Comparison of ENCODE assay signal across 13 mouse cellular contexts in genomic region chr2:57223288-57224026, GRCm38 (mm10). TPM values are rescaled to one million over a fixed set of nuclear protein-coding genes. Genes with fewer than 3 reads are reported as not detected.
DNase-seq lines count a peak whose midpoint lies in the region; ATAC-seq and TF ChIP-seq lines count a peak whose summit lies in the region.
"Had no signal": no experiment of that assay in that cellular context is flagged by ENCODE, and none has a peak within 500 bp of the region (broad histone marks: within the 10 kb centered on the region; RNA-seq: fewer than 3 reads in every experiment).

No protein-coding gene starts in this region.

- H3K27me3 ChIP-seq in kidney, embryonic 14.5 days (ENCODE audit: control insufficient read depth, insufficient read depth, low read length) = no peaks in the 10 kb centered on the region
- 0 out of 2 replicates have a peak, but pooled peaks cover 2% of the 10 kb centered on the region for H3K27me3 ChIP-seq in G1E (ENCODE audit: insufficient read depth, low read length)
- no peaks in the 10 kb centered on the region for H3K27me3 ChIP-seq in intestine, embryonic 15.5 days (replicated peaks)

- TF ChIP-seq CTCF in G1E (IDR thresholded peaks at IDR 0.05; ENCODE audit: low read depth, low read length) = no peak

- no peaks in the 10 kb centered on the region for H3K4me1 ChIP-seq in kidney, embryonic 14.5 days (ENCODE audit: control insufficient read depth, insufficient read depth, low read length)
- H3K4me1 ChIP-seq in G1E (ENCODE audit: insufficient read depth, low read depth, low read length) = peaks cover 28% of the 10 kb centered on the region
- H3K4me1 ChIP-seq in intestine, embryonic 15.5 days (replicated peaks) = no peaks in the 10 kb centered on the region
- H3K4me1 ChIP-seq: hindbrain, embryonic 10.5 days; neural tube, embryonic 13.5 days had no signal

- 88% methylated on average over 3 of the region's 3 CpGs for WGBS in kidney, embryonic 14.5 days
- 77% methylated on average over 3 of the region's 3 CpGs for WGBS in intestine, embryonic 15.5 days

- no peak overlapping the region for H3K4me2 ChIP-seq in kidney, embryonic 14.5 days (replicated peaks; ENCODE audit: low read depth, low read length)
- no peak overlapping the region for H3K4me2 ChIP-seq in intestine, embryonic 15.5 days (replicated peaks)
- H3K4me2 ChIP-seq: neural tube, embryonic 13.5 days had no signal

- H3K9ac ChIP-seq in kidney, embryonic 14.5 days (ENCODE audit: low read depth, low read length) = no peak overlapping the region
- no peak overlapping the region for H3K9ac ChIP-seq in intestine, embryonic 15.5 days
- H3K9ac ChIP-seq: neural tube, embryonic 13.5 days had no signal

- 0 out of 2 replicates have a peak, but pooled peaks have one; percentile 39 for ATAC-seq in kidney, embryonic 14.5 days (ENCODE audit: low FRiP score, low TSS enrichment)
- peak; percentile 45; the same call in 1 of the 2 replicates for ATAC-seq in G1E (ENCODE audit: extremely low read depth, insufficient number of reproducible peaks, low FRiP score, poor library complexity, severe bottlenecking)
- peak; percentile 84 for ATAC-seq in intestine, embryonic 15.5 days
- ATAC-seq in megakaryocyte progenitor cell, adult 5-6 weeks (replicated peaks; ENCODE audit: poor library complexity) = peak; percentile 80

- H3K9me3 ChIP-seq in kidney, embryonic 14.5 days (ENCODE audit: control insufficient read depth, low read length) = no peaks in the 10 kb centered on the region
- no peaks in the 10 kb centered on the region for H3K9me3 ChIP-seq in G1E (replicated peaks)
- H3K9me3 ChIP-seq in intestine, embryonic 15.5 days = no peaks in the 10 kb centered on the region
- H3K9me3 ChIP-seq: hindbrain, embryonic 10.5 days; neural tube, embryonic 13.5 days had no signal

- no peak overlapping the region for H3K4me3 ChIP-seq in kidney, embryonic 14.5 days (ENCODE audit: low read length)
- H3K4me3 ChIP-seq in G1E (ENCODE audit: low read depth, low read length) = no peak overlapping the region
- no peak overlapping the region for H3K4me3 ChIP-seq in intestine, embryonic 15.5 days (replicated peaks)
- H3K4me3 ChIP-seq: hindbrain, embryonic 10.5 days; layer of hippocampus, adult 2 months; neural tube, embryonic 13.5 days had no signal

- no peaks in the 10 kb centered on the region for H3K36me3 ChIP-seq in kidney, embryonic 14.5 days (ENCODE audit: control insufficient read depth, insufficient read depth, low read length)
- H3K36me3 ChIP-seq in G1E (replicated peaks) = no peaks in the 10 kb centered on the region
- H3K36me3 ChIP-seq in intestine, embryonic 15.5 days = no peaks in the 10 kb centered on the region
- H3K36me3 ChIP-seq: hindbrain, embryonic 10.5 days; neural tube, embryonic 13.5 days had no signal

- no peak for DNase-seq in kidney, adult 18-20 months
- DNase-seq in G1E (ENCODE audit: low spot score) = no peak
- no peak for DNase-seq in layer of hippocampus, adult 9-10 months (ENCODE audit: low spot score)
- no peak for DNase-seq in B cell, adult 2 months
- DNase-seq in adipocyte (ENCODE audit: low spot score) = no peak
- DNase-seq: cerebellum, adult 11 months; kidney, adult 11 months had no signal

- no peak overlapping the region for H3K27ac ChIP-seq in kidney, embryonic 14.5 days (ENCODE audit: low read depth, low read length)
- no peak overlapping the region for H3K27ac ChIP-seq in intestine, embryonic 15.5 days
- H3K27ac ChIP-seq: hindbrain, embryonic 10.5 days; layer of hippocampus, adult 2 months; neural tube, embryonic 13.5 days had no signal

RNA-seq across cellular contexts. Expression of gene Gpd2, which starts 14.0 kb away (rescaled TPM):
- 12.0 and 19.7 TPM in 2 replicates for polyA plus RNA-seq in kidney, embryonic 14.5 days (2014; fragmentation: Nextera tagmentation; extraction: Ambion mirVana)
- total RNA-seq in G1E (2014; fragmentation: Nextera tagmentation) (31.7 and 33.3 TPM in 2 replicates), G1E (2017) (37.0 and 42.0 TPM in 2 replicates)
- polyA plus RNA-seq in G1E (2012) = 6.1 and 6.2 TPM in 2 replicates
- 21.0 and 22.2 TPM in 2 replicates for polyA plus RNA-seq in intestine, embryonic 15.5 days (2015; fragmentation: Nextera tagmentation; extraction: Ambion mirVana)
- 22.5 and 23.5 TPM in 2 replicates for total RNA-seq in megakaryocyte progenitor cell, adult 5-6 weeks (2015)
- total RNA-seq in megakaryocyte progenitor cell, adult 5-6 weeks (2017) = 27.9 and 32.5 TPM in 2 replicates
